Mouse (Mus musculus) cortical plate, adult 2 months (tissue): ENCODE measurements around the gene Fryl.

Experiments
- CTCF ChIP-seq: fragments of 200-500 bp; IDR thresholded peaks from 2 replicates; pipeline ENCODE4 v1.5.1; 2011; ENCODE audit warnings: mild to moderate bottlenecking, control low read depth, low read length; ENCODE audit not compliant: insufficient read depth; ENCODE audit errors: extremely low read depth
- POLR2A ChIP-seq: fragments of 200-500 bp; IDR thresholded peaks from 2 replicates; pipeline ENCODE4 v1.6.1; 2011; ENCODE audit warnings: mild to moderate bottlenecking, low read length, control low read depth; ENCODE audit not compliant: insufficient read depth; ENCODE audit errors: extremely low read depth

DNA sequence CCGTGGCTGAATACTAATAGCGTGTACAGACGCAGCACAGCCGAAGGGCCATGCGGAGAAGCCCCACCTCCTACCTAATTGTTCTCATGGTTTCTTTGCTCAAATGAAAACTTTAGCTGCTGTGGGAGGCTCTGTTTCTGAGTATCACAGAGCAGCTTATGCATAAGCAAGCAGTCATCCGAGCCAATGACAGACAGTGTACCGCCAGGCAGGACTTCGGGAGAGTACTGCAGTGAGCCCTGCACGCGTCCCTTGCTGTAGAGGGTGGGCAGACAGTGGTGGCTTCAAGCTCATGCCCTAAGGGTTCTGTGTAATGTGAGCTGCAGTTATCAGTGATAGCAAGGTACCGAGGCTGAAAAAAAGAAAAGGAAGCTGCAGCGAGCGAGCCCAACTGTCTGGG, 227.8 kb downstream of the Fryl start:
- TF ChIP-seq CTCF (no peak), POLR2A (no peak)
